Mouse (Mus musculus): ENCODE measurements around the gene Wsb2.
"Not testable (repeated sequence)": the region's sequence is repeated elsewhere in the genome, so short reads cannot be mapped to it uniquely, and the experiment has no call there.

The Wsb2 gene

DNA sequence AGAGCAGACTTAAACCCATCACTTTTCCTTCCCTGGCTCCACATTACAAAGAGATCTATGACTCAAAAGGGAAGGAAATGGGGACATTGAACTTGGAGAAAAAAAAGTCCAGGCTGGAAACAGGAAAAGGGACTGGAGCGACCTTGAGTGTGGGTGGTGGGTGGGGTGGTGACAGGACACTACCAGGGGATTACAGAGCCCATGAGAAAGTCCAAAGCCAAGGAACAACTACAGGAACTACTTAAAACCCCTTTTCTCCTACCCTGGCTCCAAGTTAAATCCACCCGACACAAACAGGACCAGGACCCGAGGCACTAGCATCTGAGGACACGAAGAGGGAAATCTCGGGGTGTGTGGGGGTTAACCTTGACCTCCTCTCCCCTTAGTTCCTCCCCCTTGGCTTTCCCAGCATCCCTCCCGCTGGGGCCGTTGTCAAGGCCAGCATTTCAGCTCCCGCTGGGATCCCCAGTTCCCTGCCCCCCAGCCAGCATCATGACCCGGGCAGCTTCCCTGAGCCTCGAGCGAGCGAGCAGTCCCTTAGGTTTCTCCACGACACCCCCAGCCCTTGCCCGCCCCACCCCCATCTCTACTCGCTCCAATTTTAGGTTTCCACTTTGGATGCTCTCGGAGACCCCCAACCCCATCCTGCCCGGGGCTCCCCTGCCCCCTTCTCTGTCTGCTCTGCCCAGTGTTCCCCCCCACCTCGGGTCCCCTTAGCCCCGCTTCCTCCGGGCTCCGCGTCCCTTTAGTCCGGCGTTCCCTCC is 557 bp upstream of the Wsb2 start:
- in situ Hi-C loops (cut with MboI; ENCODE audit: low sequenced_read_pairs) = no loop called here

- in situ Hi-C loops (cut with MboI; ENCODE audit: low sequenced_read_pairs) = no loop called here
These were observed 559 bp downstream of the Wsb2 start for GRCm38 (mm10) chr5:117357478-117358247.

DNA sequence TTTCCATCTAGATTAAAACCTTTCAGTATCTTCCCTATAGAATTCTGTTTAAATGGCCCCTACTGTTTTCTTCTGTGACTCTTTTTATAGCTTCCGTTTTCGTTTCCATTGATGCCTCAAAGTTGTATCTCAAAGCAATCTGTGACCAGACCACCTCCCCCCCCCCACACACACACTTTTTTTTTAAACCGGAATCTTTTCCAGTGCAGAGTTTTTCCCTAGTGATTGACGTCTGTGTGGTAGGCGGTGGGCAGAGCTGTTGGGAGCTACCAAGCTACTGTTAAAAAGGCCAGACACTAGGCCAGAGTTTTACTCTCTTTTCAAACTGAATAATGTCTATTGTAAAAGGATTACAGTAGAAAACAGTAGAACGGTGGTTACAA is 1.1 kb downstream of the Wsb2 start:
- in situ Hi-C loops (cut with MboI; ENCODE audit: low sequenced_read_pairs) = no loop called here

DNA sequence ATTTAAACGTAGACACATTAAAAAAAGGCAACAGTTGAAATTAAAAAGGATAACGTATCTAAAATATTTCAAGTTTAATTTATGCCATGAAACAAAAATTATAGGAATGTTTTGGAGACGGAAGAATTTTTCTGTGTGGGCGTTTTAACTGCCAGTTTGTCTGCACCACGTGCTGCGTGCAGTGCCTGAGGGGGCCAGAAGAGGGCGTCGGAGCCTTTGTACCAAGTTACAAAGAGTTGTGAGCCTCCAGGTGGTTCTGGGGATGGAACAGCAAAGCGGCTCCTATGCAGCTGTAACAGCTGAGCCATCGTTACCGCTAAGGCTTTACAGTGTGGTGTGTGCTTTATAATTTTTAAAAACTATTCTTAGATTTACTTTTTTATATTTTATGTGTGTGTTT is 1.6 kb downstream of the Wsb2 start:
- in situ Hi-C loops (cut with MboI; ENCODE audit: low sequenced_read_pairs) = no loop called here

GRCm38 (mm10) chr5:117359497-117360227 is 2.6 kb downstream of the Wsb2 start:
- in situ Hi-C loops (cut with MboI; ENCODE audit: low sequenced_read_pairs) = no loop called here

- in situ Hi-C loops (cut with MboI; ENCODE audit: low sequenced_read_pairs) = no loop called here
These were observed 3.1 kb downstream of the Wsb2 start for GRCm38 (mm10) chr5:117360228-117360515.

DNA sequence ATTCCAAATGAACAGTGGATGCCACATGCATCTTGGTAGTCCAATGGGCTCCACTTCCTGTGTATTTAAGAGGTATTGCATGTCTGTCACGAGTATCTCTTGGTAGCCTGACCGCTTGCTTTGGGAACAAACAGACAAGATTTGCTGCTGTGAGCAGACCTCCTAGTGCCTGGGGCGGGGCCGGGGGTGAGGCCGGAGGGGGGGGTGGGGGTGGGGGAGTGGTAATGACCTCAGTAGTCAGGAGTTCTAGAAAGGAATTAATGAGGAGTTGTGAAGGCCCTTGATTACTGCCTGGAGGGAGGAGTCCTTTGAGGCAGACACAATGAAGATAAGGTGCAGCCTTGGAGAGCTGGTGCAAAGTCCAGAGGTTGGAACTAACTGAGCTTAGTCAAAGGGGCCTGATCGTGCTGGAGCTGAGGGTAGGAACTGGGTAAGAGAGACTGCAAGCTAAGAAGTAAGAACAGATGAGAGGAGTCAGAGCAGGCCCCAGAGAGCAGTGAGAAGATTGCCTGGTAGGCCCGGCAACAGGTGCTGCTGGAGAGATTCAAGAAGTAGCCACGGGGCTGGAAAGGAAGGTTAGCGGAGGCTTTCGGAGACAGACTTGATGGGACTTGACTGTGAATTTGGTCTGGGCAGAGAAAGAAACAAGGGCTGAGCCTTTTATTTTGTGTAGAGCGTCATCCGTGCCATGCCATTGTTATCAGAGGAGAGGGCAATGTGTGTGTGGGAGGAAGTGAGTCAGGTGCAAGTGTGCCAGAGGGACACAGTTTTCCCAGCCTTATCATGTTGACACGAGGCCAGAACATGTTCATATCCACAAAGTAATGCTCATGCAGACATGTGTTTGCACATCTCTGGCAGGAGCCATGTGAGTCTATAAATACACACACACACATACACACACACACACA is 3.8 kb downstream of the Wsb2 start:
- in situ Hi-C loops (cut with MboI; ENCODE audit: low sequenced_read_pairs) = no loop called here

DNA sequence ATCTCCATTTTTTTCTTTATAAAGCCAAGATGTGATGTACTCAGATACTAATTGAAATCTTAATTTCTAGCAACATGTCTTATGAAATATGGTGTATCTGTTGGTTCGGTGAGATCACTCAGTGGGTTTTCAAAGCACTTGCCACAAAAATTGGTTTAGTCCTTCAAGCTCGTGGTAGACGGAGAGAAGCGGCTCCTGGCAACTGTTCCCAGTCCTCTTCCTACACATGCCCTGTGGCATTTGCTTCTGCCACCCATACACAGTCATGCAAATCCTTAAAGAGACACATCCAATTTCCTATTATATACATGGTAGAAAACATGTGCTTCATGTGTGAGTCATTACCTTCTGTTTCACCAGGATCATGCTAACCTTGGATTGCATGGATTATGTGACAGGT is 4.5 kb downstream of the Wsb2 start:
- in situ Hi-C loops (cut with MboI; ENCODE audit: low sequenced_read_pairs) = no loop called here

DNA sequence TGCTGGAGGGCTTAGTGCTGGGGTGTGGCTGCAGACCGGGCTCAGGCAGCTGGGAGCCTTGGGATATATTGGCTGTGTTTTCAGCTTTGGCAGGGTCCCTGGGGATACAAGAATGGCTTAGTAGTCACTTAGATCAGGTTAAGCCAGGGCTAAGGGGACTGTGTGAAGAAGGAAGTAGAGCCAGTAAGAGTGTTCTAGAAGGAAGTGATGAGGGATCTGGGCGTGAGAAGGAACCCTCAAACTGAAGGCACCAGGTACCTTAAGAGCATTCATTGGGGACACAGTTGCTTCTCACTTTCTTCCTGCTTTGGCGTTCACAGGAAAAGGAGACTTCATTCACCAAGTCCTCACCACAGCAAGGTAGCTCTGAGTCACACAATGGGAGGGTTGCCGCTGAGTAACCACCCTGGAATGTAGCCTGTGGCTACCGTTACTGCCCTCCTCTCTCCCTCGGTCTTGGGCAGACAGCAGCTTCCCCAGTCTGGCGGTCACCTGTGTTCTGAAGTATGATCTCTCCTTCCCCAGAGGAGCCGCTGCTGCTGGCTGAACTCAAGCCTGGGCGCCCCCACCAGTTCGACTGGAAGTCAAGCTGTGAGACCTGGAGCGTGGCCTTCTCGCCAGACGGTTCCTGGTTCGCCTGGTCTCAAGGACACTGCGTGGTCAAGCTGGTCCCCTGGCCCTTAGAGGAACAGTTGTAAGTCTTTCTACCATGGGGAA is 6.1 kb downstream of the Wsb2 start:
- in situ Hi-C loops (cut with MboI; ENCODE audit: low sequenced_read_pairs) = no loop called here

- in situ Hi-C loops (cut with MboI; ENCODE audit: low sequenced_read_pairs) = no loop called here
These were observed 7.7 kb downstream of the Wsb2 start for GRCm38 (mm10) chr5:117364821-117365220.

DNA sequence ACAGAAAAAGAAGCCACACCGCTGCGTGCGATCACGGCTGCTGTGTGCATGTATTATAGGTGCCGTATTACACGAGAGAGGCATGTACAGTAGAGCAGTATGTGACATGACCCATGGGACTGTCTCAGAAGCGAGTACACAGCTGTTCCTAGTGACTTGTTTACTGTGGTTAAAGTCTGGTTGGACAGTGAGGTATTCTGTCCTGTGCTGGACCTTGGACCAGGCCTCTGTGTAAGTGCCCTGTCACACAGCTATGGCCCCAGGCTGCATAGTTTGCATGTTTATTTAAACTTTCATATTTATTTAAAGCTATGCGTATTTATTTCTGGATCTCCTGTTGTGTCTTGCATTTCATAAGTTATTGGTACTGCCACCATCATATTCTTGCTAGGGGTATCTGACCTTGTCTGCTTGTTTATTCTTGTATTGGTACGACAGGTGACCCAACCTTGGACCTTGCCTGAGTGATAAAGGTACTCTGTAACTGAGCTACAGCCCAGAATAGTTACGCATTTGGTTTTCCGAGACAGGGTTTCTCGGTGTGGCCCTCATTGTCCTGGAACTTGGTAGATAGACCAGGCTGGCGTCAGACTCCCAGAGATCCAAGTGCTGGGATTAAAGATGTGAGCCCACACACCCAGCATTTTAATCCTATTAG is 8.9 kb downstream of the Wsb2 start:
- in situ Hi-C loops (cut with MboI; ENCODE audit: low sequenced_read_pairs) = no loop called here

GRCm38 (mm10) chr5:117367206-117367605 is 10.1 kb downstream of the Wsb2 start:
- in situ Hi-C loops (cut with MboI; ENCODE audit: low sequenced_read_pairs) = no loop called here

DNA sequence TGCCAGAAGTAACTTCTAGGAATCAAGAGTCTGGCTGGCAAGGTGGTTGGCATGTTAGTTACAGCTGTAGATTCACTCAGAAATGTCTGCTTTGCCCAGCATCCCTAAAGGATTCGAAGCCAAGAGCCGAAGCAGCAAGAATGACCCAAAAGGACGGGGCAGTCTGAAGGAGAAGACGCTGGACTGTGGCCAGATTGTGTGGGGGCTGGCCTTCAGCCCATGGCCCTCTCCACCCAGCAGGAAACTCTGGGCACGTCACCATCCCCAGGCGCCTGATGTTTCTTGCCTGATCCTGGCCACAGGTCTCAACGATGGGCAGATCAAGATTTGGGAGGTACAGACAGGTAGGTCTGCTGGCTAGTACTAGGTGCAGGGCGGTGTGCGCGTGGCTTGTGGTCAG is 13.5 kb downstream of the Wsb2 start:
- in situ Hi-C loops (cut with MboI; ENCODE audit: low sequenced_read_pairs) = no loop called here

DNA sequence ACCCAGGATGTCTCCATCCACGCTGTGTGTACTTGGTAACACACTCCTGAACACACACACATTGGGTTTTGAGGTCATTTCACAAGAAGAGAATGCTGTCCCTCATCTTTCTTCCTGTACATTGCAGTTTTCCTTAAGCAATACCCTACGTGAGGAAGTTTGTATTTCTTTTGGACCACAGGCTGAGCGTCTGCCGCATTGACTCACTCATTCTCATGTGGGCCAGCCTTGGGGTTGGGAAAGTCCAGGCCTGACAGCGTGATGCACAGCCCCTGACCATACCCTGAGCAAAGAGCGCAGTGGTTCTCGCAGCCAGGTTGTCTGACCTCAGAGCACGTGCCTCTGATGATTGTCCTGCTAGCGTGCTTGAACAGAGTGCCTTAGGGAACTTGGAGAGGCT is 16.3 kb downstream of the Wsb2 start:
- in situ Hi-C loops (cut with MboI; ENCODE audit: low sequenced_read_pairs) = no loop called here

DNA sequence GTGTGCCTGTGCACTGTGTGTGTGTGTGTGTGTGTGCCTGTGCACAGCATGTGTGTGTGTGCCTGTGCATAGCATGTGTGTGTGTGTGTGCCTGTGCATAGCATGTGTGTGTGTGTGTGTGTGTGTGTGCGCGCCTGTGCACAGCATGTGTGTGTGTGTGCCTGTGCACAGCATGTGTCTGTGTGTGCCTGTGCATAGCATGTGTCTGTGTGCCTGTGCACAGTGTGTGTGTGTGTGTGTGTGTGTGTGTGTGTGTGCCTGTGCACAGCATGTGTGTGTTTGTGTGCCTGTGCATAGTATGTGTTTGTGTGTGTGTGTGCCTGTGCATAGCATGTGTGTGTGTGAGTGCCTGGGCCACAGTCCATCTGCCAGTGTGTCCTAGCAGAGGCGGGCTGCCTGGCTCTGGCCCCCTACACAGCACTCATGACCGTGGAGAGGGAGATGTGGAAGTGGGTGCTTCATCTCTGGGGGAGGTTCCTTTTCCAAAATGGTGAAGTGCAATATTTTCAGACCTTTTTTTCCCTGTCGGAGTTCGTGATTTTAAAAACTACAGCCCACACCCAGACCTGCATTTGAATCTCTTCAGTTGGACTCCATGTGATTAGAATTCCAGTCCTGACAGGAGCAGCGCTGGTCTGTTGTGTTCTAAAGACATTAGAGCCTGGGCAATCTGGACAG is 17.4 kb downstream of the Wsb2 start:
- in situ Hi-C loops (cut with MboI; ENCODE audit: low sequenced_read_pairs) = no loop called here

DNA sequence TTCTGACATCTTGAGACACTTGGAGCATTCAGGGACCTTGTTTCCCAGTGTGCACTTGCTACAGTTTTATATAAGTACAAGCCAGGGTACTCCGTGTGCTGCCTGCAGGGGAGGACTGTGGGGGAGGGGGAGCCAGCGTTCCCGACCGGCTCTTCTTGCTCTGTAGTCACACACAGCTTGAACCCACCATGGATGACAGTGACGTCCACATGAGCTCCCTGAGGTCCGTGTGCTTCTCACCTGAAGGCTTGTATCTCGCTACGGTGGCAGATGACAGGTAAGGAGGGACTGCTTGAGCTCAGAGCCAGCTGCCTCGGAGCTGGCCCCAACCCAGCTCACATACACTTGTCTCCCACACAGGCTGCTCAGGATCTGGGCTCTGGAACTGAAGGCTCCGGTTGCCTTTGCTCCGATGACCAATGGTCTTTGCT is 19.2 kb downstream of the Wsb2 start:
- in situ Hi-C loops (cut with MboI; ENCODE audit: low sequenced_read_pairs) = no loop called here

DNA sequence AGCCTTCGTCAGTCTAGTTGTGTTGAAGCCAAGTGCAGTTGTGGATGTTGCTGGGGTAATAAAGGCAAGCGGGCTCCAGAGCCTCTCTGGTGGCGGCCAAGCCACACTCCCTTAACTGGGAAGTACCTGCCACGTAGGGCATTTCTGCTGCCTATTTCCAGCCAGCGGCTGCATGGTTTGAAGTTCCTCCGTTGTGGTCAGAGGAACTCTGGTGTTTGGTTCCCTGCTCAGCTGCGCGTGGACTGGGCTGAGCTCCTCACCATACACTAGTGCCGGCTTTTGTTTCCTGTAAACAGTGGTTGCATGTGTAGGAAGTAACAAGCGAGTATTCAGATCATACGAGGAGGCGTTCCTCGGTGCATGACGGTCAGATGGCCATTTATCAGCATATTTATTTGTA is 20.6 kb downstream of the Wsb2 start:
- in situ Hi-C loops (cut with MboI; ENCODE audit: low sequenced_read_pairs) = not testable (repeated sequence)

- in situ Hi-C loops (cut with MboI; ENCODE audit: low sequenced_read_pairs) = loop anchor here (10.0 kb wide), 1 partner anchor 115 kb away; no protein-coding TSS in a partner anchor
These were observed 23.1 kb downstream of the Wsb2 start for GRCm38 (mm10) chr5:117380199-117380598.

- in situ Hi-C loops (cut with MboI; ENCODE audit: low sequenced_read_pairs) = loop anchor here (10.0 kb wide), 1 partner anchor 113 kb away; no protein-coding TSS in a partner anchor
These were observed 24.7 kb downstream of the Wsb2 start for GRCm38 (mm10) chr5:117381785-117382184.
